Mouse (Mus musculus) ES-Bruce4 (cell line): ENCODE measurements around the gene Ryr3. TPM values are rescaled to one million over a fixed set of nuclear protein-coding genes. Genes with fewer than 3 reads are reported as not detected.

Experiments
- H3K27ac ChIP-seq: 2 replicates; pipeline ENCODE4 v1.5.1; 2012; ENCODE audit warnings: low read length, inconsistent platforms; ENCODE audit not compliant: insufficient read depth
- H3K27me3 ChIP-seq: 2 replicates; pipeline ENCODE4 v1.6.1; 2012; ENCODE audit warnings: mild to moderate bottlenecking, low read length, inconsistent platforms; ENCODE audit not compliant: control insufficient read depth, poor library complexity, insufficient read depth, severe bottlenecking
- H3K36me3 ChIP-seq: 2 replicates; pipeline ENCODE4 v1.6.1; 2012; ENCODE audit warnings: inconsistent platforms, mild to moderate bottlenecking, low read length, moderate library complexity; ENCODE audit not compliant: control insufficient read depth, poor library complexity, insufficient read depth, severe bottlenecking
- H3K4me1 ChIP-seq: one replicate; pipeline ENCODE4 v1.8.1; 2011; ENCODE audit warnings: low read length; ENCODE audit not compliant: control insufficient read depth, insufficient read depth
- H3K4me3 ChIP-seq: 2 replicates; pipeline ENCODE4 v1.5.1; 2011; ENCODE audit warnings: low read depth, mild to moderate bottlenecking, low read length
- H3K9ac ChIP-seq: 2 replicates; pipeline ENCODE4 v1.6.1; 2012; ENCODE audit warnings: low read depth, mild to moderate bottlenecking, inconsistent platforms; ENCODE audit not compliant: poor library complexity, severe bottlenecking
- H3K9me3 ChIP-seq: replicated peaks from 2 replicates; pipeline ENCODE4 v1.6.1; 2012; ENCODE audit warnings: mild to moderate bottlenecking, low read length, inconsistent platforms; ENCODE audit not compliant: control insufficient read depth, poor library complexity, insufficient read depth, severe bottlenecking
- CTCF ChIP-seq: IDR thresholded peaks from one replicate; pipeline ENCODE4 v1.8.1; 2011; ENCODE audit warnings: low read depth, low read length
- EP300 ChIP-seq: IDR thresholded peaks from 2 replicates; pipeline ENCODE4 v1.6.1; 2011; ENCODE audit warnings: low read depth, low read length; ENCODE audit not compliant: insufficient read depth
- POLR2A ChIP-seq: IDR thresholded peaks from one replicate; pipeline ENCODE4 v1.8.1; 2011; ENCODE audit warnings: low read length; ENCODE audit not compliant: insufficient read depth
- polyA plus RNA-seq: library from polyadenylated mRNA; stranded (reverse); fragments of >200 nt; gene quantifications from 2 replicates; pipeline ENCODE4 v1.2.4, GENCODE M21; 2011; ENCODE audit warnings: low read depth; ENCODE audit not compliant: missing spikeins, insufficient read depth, insufficient read length

Ryr3 gene
- polyA plus RNA-seq, 1 experiment: 0.06 TPM

DNA sequence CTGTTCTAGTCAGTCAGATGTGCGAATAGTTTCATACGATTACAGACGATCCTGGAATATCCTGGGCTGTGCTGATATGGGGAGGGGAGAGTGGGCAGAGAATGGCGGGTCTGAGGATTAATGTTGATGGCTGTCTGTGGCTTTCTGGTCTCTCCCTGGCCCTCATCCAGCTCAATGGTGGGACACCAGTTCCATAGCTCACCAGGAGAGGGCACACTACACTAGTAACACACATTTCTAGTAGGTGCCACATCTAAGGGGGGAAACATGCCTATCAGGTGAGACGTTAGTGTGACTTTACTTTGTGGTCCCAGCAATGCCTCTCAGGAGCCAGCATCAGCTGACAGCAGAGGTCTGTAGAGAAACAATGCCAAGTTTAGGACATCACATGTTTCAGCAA is 451.9 kb downstream of the Ryr3 start:
- Histone ChIP-seq H3K4me3 (no peak overlapping the region), H3K27ac (no peak overlapping the region), H3K9ac (no peak overlapping the region), H3K9me3 (no peaks in the 10 kb centered on the region), H3K36me3 (no peaks in the 10 kb centered on the region), H3K27me3 (no peaks in the 10 kb centered on the region), H3K4me1 (no peaks in the 10 kb centered on the region)
- TF ChIP-seq POLR2A (no peak), EP300 (no peak), CTCF (peak; percentile 47)

DNA sequence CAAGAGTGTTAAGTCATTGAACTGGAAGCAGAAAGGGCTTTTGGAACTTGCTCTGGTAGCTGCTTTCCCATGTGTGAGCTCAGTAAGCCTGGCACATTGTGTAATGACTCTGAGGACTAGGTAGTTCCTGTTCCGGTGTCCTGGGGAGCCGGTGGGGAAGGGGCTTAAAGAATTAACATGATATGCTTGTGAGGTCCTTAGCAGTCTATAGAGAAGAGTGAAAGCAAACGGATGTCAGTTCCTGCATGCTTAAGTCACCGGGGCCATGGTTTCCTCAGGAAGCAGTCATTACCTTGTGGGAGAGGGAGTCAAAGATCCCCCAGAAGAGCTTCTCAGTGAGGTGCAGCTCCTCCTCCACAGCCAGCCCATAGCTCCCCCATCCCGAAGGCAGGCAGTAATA is 452.6 kb downstream of the Ryr3 start:
- Histone ChIP-seq H3K9ac (no peak overlapping the region), H3K4me1 (no peaks in the 10 kb centered on the region), H3K27me3 (no peaks in the 10 kb centered on the region), H3K27ac (no peak overlapping the region), H3K36me3 (no peaks in the 10 kb centered on the region), H3K4me3 (no peak overlapping the region), H3K9me3 (no peaks in the 10 kb centered on the region)
- TF ChIP-seq EP300 (no peak), POLR2A (no peak), CTCF (no peak)

- Histone ChIP-seq H3K27ac (no peak overlapping the region), H3K4me3 (no peak overlapping the region), H3K4me1 (no peaks in the 10 kb centered on the region), H3K9ac (no peak overlapping the region), H3K9me3 (no peaks in the 10 kb centered on the region), H3K27me3 (no peaks in the 10 kb centered on the region), H3K36me3 (no peaks in the 10 kb centered on the region)
- TF ChIP-seq EP300: no peak
- TF ChIP-seq POLR2A: no peak
- TF ChIP-seq CTCF: no peak
These were observed 454.9 kb downstream of the Ryr3 start for GRCm38 (mm10) chr2:112762006-112762405.

- Histone ChIP-seq H3K36me3 (no peaks in the 10 kb centered on the region), H3K4me3 (no peak overlapping the region), H3K9ac (no peak overlapping the region), H3K27ac (no peak overlapping the region), H3K4me1 (no peaks in the 10 kb centered on the region), H3K9me3 (no peaks in the 10 kb centered on the region), H3K27me3 (no peaks in the 10 kb centered on the region)
- TF ChIP-seq EP300 (no peak), POLR2A (no peak), CTCF (no peak)
These were observed 455.5 kb downstream of the Ryr3 start for GRCm38 (mm10) chr2:112761196-112761913.

DNA sequence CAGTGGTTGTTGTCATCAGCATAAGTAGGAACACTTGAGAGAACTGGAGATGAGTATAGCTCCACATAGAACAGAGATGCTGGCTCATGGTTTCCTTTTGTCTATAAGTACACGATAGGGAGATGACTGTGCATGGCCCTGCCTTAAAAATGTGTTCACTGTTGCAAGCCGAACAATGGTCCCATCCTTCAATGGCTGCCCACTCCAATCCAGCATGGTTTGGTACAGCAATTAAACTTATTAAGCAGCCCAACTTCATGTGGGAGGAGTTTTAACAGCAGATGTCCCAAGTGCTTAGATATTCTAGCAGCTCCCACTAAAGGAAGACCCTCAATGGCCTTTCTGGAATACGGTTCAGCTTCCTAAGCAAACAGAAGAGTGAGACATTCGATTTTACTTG is 456.2 kb downstream of the Ryr3 start:
- H3K9me3 ChIP-seq: no peaks in the 10 kb centered on the region
- H3K27ac ChIP-seq: no peak overlapping the region

DNA sequence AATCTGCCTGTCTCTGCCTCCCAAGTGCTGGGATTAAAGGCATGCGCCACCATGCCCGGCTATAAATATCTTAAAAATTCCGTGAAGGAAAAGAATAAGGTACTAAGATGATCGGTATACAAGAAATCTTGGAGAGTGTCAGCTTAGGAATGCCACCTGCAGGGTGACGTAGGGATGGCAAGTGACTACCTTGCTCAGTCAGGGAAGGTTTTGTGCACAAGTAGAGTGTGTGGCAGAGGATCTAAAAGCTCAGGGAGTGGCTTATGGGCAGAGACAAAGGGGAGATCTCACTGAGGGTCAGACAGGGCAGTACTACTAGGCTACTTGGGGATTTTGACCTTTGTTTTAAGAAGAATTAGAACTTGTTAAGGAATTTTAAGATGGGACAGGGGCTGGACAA is 457.2 kb downstream of the Ryr3 start:
- no peak overlapping the region for H3K27ac ChIP-seq
- H3K9me3 ChIP-seq: no peaks in the 10 kb centered on the region
- H3K4me3 ChIP-seq: no peak overlapping the region
- no peak overlapping the region for H3K9ac ChIP-seq
- H3K36me3 ChIP-seq: no peaks in the 10 kb centered on the region
- H3K4me1 ChIP-seq: no peaks in the 10 kb centered on the region
- TF ChIP-seq CTCF: no peak
- TF ChIP-seq EP300: no peak
- TF ChIP-seq POLR2A: no peak
- H3K27me3 ChIP-seq: no peaks in the 10 kb centered on the region

More for the DNA sequence above, 456.2 kb downstream of the Ryr3 start:
- Histone ChIP-seq H3K9ac (no peak overlapping the region), H3K4me3 (no peak overlapping the region), H3K36me3 (no peaks in the 10 kb centered on the region), H3K4me1 (no peaks in the 10 kb centered on the region), H3K27me3 (no peaks in the 10 kb centered on the region)
- TF ChIP-seq POLR2A (no peak), EP300 (no peak), CTCF (no peak)
